Mouse (Mus musculus) megakaryocyte-erythroid progenitor cell, adult 5-6 weeks (primary cell): Measurements from ENCODE around the gene Rnf26. TPM values are rescaled to one million over a fixed set of nuclear protein-coding genes. Genes with fewer than 3 reads are reported as not detected.

ENCODE experiments used
- ATAC-seq: replicated peaks from 2 replicates; pipeline ENCODE4 v1.8.0; 2016; ENCODE audit warnings: mild to moderate bottlenecking, inconsistent platforms; ENCODE audit not compliant: severe bottlenecking, poor library complexity, low FRiP score, low TSS enrichment
- total RNA-seq, 2 experiments: library from RNA; stranded (forward) in 1 of 2; stranded (reverse) in 1 of 2; fragments of 200-1000, 215-1000 nt in 1 of 2; fragments of >200 nt in 1 of 2; fragmentation: Nextera tagmentation in 1 of 2; gene quantifications; 2 replicates each; pipeline ENCODE4 v1.2.3; 2014 to 2017

The Rnf26 gene
- total RNA-seq, 2 experiments from 2014 or later, result 20.9 to 52.5 TPM

GRCm38 (mm10) chr9:44052855-44053254 is 60.5 kb downstream of the Rnf26 start:
- no peak for ATAC-seq

DNA sequence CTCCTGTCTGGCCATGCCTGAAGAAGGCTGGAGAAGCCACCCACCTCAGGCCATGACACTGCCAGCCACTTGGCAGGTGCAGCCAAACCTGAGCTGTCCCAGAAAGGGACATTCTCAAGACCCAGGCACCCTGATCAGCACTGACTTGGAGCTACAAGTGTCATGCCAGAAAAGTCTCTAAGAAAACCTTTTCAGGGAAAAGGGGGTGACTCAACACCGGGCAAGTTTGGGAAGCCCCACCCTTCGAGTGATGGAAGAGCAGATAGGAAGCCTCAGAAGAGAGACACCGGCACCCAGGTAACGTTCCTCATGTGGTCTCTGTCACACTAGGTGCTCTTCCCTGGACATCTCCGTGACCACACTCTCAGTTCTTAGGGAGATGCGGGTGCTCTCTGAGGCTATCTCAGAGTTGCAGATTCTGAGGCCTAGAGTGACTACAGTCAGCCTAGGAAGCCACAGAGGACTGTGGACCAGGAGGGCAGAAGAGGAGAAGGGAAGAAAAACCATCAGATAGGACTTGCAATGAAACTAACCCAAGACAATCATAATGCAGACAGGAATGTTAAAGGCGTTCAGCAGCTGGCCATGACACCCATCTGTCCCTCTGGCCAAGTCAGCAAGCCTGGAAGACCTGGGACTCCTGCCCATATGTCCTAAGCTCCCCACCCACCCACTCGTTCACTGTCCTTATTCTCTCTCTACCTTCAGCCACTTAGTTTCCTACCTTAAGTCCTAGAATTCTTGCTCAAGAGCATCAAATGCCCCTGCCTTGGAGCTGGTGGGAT is 63.7 kb downstream of the Rnf26 start:
- no peak for ATAC-seq

- ATAC-seq, result no peak
Measured at GRCm38 (mm10) chr9:44048541-44049380, 64.6 kb downstream of the Rnf26 start.

GRCm38 (mm10) chr9:44047571-44048490 is 65.5 kb downstream of the Rnf26 start:
- no peak for ATAC-seq

DNA sequence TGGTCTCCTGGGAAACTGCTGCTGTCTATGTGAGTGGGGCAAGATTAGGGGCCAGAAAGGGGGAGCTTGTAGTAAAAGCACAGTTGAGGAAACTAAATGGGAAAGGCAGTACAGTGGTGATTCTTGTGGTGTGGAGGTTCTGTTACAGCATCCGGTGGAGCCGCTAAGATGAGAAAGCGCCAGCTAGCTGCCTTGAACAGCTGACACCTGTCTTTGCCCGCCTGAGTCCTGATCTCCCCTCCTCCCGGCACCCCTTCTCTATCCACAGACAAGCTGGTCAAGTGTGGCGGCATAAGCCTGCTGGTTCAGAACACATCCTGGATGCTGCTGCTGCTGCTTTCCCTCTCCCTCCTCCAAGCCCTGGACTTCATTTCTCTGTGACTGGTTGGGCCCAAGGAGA is 66.2 kb downstream of the Rnf26 start:
- ATAC-seq, result no peak

GRCm38 (mm10) chr9:44046426-44046825 is 66.9 kb downstream of the Rnf26 start:
- ATAC-seq, result no peak

GRCm38 (mm10) chr9:44045884-44046272 is 67.4 kb downstream of the Rnf26 start:
- ATAC-seq, result no peak

Other genes starting within 250 kb of the Rnf26 start
- gene Thy1, start 70.1 kb downstream of the Rnf26 start, total RNA-seq (2014; fragmentation: Nextera tagmentation), result 2.5 and 20.4 TPM in 2 replicates
- 3.5 TPM in 1 of 2 replicates, not detected in the other for gene Thy1, start 70.1 kb downstream of the Rnf26 start, total RNA-seq (2017)
- gene Usp2, start 46.5 kb downstream of the Rnf26 start, total RNA-seq (2014; fragmentation: Nextera tagmentation), result 0.35 and 2.1 TPM in 2 replicates
- 0.15 and 1.8 TPM in 2 replicates for gene Usp2, start 46.5 kb downstream of the Rnf26 start, total RNA-seq (2017)
- gene Mfrp, start 11.8 kb downstream of the Rnf26 start, total RNA-seq (2014; fragmentation: Nextera tagmentation), result 0.30 TPM in 1 of 2 replicates, not detected in the other
- not detected in 2 replicates for gene Mfrp, start 11.8 kb downstream of the Rnf26 start, total RNA-seq (2017)
- not detected in 2 replicates for gene C1qtnf5, start 6.3 kb downstream of the Rnf26 start, total RNA-seq (2014; fragmentation: Nextera tagmentation)
- not detected in 2 replicates for gene C1qtnf5, start 6.3 kb downstream of the Rnf26 start, total RNA-seq (2017)
- not detected in 2 replicates for gene Gm49380, start within 50 bp of the Rnf26 start, total RNA-seq (2014; fragmentation: Nextera tagmentation)
- gene Gm49380, start within 50 bp of the Rnf26 start, total RNA-seq (2017), result not detected in 2 replicates
- not detected in 2 replicates for gene Mcam, start 21.0 kb upstream of the Rnf26 start, total RNA-seq (2014; fragmentation: Nextera tagmentation)
- gene Mcam, start 21.0 kb upstream of the Rnf26 start, total RNA-seq (2017), result 0.09 TPM in 1 of 2 replicates, not detected in the other
- gene Cbl, start 120.5 kb upstream of the Rnf26 start, total RNA-seq (2014; fragmentation: Nextera tagmentation), result 36.5 and 38.8 TPM in 2 replicates
- gene Cbl, start 120.5 kb upstream of the Rnf26 start, total RNA-seq (2017), result 8.4 and 39.5 TPM in 2 replicates
- gene Ccdc153, start 127.2 kb upstream of the Rnf26 start, total RNA-seq (2014; fragmentation: Nextera tagmentation), result not detected in 2 replicates
- not detected in 2 replicates for gene Ccdc153, start 127.2 kb upstream of the Rnf26 start, total RNA-seq (2017)
- gene Pdzd3, start 138.0 kb upstream of the Rnf26 start, total RNA-seq (2014; fragmentation: Nextera tagmentation), result not detected in 2 replicates
- not detected in 2 replicates for gene Pdzd3, start 138.0 kb upstream of the Rnf26 start, total RNA-seq (2017)
- gene Nlrx1, start 155.1 kb upstream of the Rnf26 start, total RNA-seq (2014; fragmentation: Nextera tagmentation), result 1.3 and 1.8 TPM in 2 replicates
- gene Nlrx1, start 155.1 kb upstream of the Rnf26 start, total RNA-seq (2017), result 0.80 and 3.1 TPM in 2 replicates
- gene Abcg4, start 175.1 kb upstream of the Rnf26 start, total RNA-seq (2014; fragmentation: Nextera tagmentation), result 82.3 and 111 TPM in 2 replicates
- gene Abcg4, start 175.1 kb upstream of the Rnf26 start, total RNA-seq (2017), result 13.4 TPM in 2 replicates
- gene Hinfp, start 192.2 kb upstream of the Rnf26 start, total RNA-seq (2014; fragmentation: Nextera tagmentation), result 25.3 and 43.7 TPM in 2 replicates
- gene Hinfp, start 192.2 kb upstream of the Rnf26 start, total RNA-seq (2017), result 11.3 and 16.2 TPM in 2 replicates
- 11.4 and 15.1 TPM in 2 replicates for gene C2cd2l, start 206.8 kb upstream of the Rnf26 start, total RNA-seq (2014; fragmentation: Nextera tagmentation)
- gene C2cd2l, start 206.8 kb upstream of the Rnf26 start, total RNA-seq (2017), result 4.0 and 6.9 TPM in 2 replicates
- 31.0 and 35.5 TPM in 2 replicates for gene Dpagt1, start 212.5 kb upstream of the Rnf26 start, total RNA-seq (2014; fragmentation: Nextera tagmentation)
- 7.9 and 10.1 TPM in 2 replicates for gene Dpagt1, start 212.5 kb upstream of the Rnf26 start, total RNA-seq (2017)
- 89.4 and 90.9 TPM in 2 replicates for gene H2afx, start 221.2 kb upstream of the Rnf26 start, total RNA-seq (2014; fragmentation: Nextera tagmentation)
- gene H2afx, start 221.2 kb upstream of the Rnf26 start, total RNA-seq (2017), result 133 and 205 TPM in 2 replicates
- gene Hmbs, start 230.7 kb upstream of the Rnf26 start, total RNA-seq (2014; fragmentation: Nextera tagmentation), result 498 and 537 TPM in 2 replicates
- gene Hmbs, start 230.7 kb upstream of the Rnf26 start, total RNA-seq (2017), result 135 and 240 TPM in 2 replicates
- gene Vps11, start 248.2 kb upstream of the Rnf26 start, total RNA-seq (2014; fragmentation: Nextera tagmentation), result 16.4 and 24.5 TPM in 2 replicates
- gene Vps11, start 248.2 kb upstream of the Rnf26 start, total RNA-seq (2017), result 12.8 and 15.3 TPM in 2 replicates